Mouse (Mus musculus) MEL (cell line): ENCODE data around the gene Clic4.

Experiments used
- CTCF ChIP-seq, 3 experiments: IDR thresholded peaks in 2 of 3; conservative IDR thresholded peaks in 1 of 3; 2 replicates each; pipeline ENCODE4 v1.5.1; 2011 to 2012; ENCODE audit warnings: low read length in 3 of 3, low read depth in 2 of 3, mild to moderate bottlenecking in 2 of 3, improper control_type of control experiment in 1 of 3, inconsistent platforms in 1 of 3, mixed read lengths in 1 of 3, moderate library complexity in 1 of 3; ENCODE audit not compliant: control insufficient read depth in 1 of 3, insufficient read depth in 1 of 3, poor library complexity in 1 of 3, severe bottlenecking in 1 of 3
- EP300 ChIP-seq, 2 experiments: IDR thresholded peaks; 2 replicates each; pipeline ENCODE4 v1.6.1; 2011; ENCODE audit warnings: improper control_type of control experiment in 2 of 2, low read length in 2 of 2, low read depth in 1 of 2, mild to moderate bottlenecking in 1 of 2
- GABPA ChIP-seq: IDR thresholded peaks from 2 replicates; pipeline ENCODE4 v1.6.1; 2012; ENCODE audit warnings: low read depth, mild to moderate bottlenecking, inconsistent platforms, low read length, improper control_type of control experiment, moderate library complexity
- GATA1 ChIP-seq: IDR thresholded peaks from 2 replicates; pipeline ENCODE4 v1.6.1; 2011; ENCODE audit warnings: low read depth, low read length, improper control_type of control experiment
- JUND ChIP-seq: IDR thresholded peaks from 2 replicates; pipeline ENCODE4 v1.6.1; 2011; ENCODE audit warnings: low read depth, mild to moderate bottlenecking, improper control_type of control experiment, low read length
- KAT2A ChIP-seq: conservative IDR thresholded peaks from 2 replicates; pipeline ENCODE4 v1.6.1; 2012; ENCODE audit warnings: low read depth, low read length, improper control_type of control experiment, inconsistent platforms
- MAX ChIP-seq: IDR thresholded peaks from 2 replicates; pipeline ENCODE4 v1.6.1; 2011; ENCODE audit warnings: low read length, improper control_type of control experiment
- POLR2A ChIP-seq, 2 experiments: IDR thresholded peaks; 2 replicates each; pipeline ENCODE4 v1.6.1; 2011 to 2012; ENCODE audit warnings: low read length in 2 of 2, mild to moderate bottlenecking in 2 of 2, control low read depth in 1 of 2, improper control_type of control experiment in 1 of 2, low read depth in 1 of 2, moderate library complexity in 1 of 2; ENCODE audit not compliant: control insufficient read depth in 1 of 2, insufficient read depth in 1 of 2, poor library complexity in 1 of 2
- POLR2AphosphoS2 ChIP-seq: IDR thresholded peaks from 2 replicates; pipeline ENCODE4 v1.6.1; 2011; ENCODE audit warnings: low read length, improper control_type of control experiment
- SMC3 ChIP-seq: IDR thresholded peaks from 2 replicates; pipeline ENCODE4 v1.6.1; 2011; ENCODE audit warnings: low read depth, low read length, improper control_type of control experiment
- UBTF ChIP-seq: IDR thresholded peaks from 2 replicates; pipeline ENCODE4 v1.6.1; 2012; ENCODE audit warnings: low read depth, mild to moderate bottlenecking, inconsistent platforms, low read length, improper control_type of control experiment, moderate library complexity, borderline replicate concordance; ENCODE audit not compliant: insufficient read depth
- USF1 ChIP-seq: IDR thresholded peaks from 2 replicates; pipeline ENCODE4 v1.6.1; 2014; ENCODE audit warnings: low read depth, mild to moderate bottlenecking, inconsistent platforms, low read length, improper control_type of control experiment, moderate library complexity

DNA sequence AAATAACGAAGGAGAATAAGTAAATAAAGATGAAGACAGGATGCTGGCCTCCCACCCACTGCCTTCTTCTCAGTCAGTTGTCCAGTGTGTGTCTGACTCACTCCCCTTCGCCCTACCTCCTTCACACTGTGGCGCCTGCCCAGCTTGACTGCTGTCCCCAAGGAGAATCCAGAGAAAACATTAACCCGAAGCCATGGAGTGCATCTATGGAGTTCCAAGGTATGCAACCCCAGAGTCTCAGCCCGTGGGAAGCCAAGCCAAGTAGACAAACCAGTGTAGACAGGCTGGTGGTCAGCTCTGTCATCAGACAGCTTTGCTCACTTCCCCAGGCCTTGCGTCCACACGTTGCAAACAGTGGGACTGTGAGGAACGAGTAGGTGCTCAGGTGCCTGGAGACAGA is 37.8 kb upstream of the Clic4 start:
- TF ChIP-seq USF1 (no peak), CTCF (IDR thresholded peaks at IDR 0.05 in 2 of 3, conservative IDR thresholded peaks at IDR 0.05 in 1 of 3; ENCODE audit: control insufficient read depth in 1 of 3, insufficient read depth in 1 of 3, low read depth in 2 of 3, low read length in 3 of 3, poor library complexity in 1 of 3, severe bottlenecking in 1 of 3) (no peak), POLR2A (IDR thresholded peaks at IDR 0.05; ENCODE audit: control insufficient read depth in 1 of 2, insufficient read depth in 1 of 2, low read depth in 1 of 2, low read length in 2 of 2, poor library complexity in 1 of 2) (no peak), EP300 (IDR thresholded peaks at IDR 0.05; ENCODE audit: low read depth in 1 of 2, low read length in 2 of 2) (no peak), UBTF (no peak), POLR2AphosphoS2 (no peak), KAT2A (no peak), MAX (no peak), SMC3 (no peak), JUND (no peak), GATA1 (no peak), GABPA (no peak)
